Mouse (Mus musculus) B cell, adult 62 days (primary cell): ENCODE data around the gene Sult6b2. TPM values are rescaled to one million over a fixed set of nuclear protein-coding genes. Genes with fewer than 3 reads are reported as not detected.

ENCODE experiments used
- total RNA-seq: library from RNA; stranded (reverse); gene quantifications from 4 replicates; pipeline ENCODE4 v1.2.4, GENCODE M21; 2023

Sult6b2 gene
- total RNA-seq: not detected in 4 replicates

DNA sequence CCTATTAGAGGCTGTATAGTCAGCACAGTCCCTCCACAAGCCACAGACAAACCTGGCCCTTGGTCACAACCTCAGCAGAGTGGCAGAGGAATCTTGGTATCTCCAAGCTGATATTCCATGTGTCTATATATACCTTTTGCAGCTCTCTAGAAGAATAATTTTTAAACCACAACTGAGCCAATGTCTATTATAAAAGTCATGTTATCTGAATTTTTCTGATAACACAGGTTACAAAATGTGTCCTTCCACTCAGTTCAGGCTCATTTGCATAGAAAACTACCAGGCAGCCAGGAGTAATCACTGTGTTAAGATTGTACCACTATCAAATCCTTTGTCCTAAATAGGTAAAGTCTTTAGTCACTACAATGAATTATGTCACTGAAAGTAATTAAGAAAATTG is at the start of gene Sult6b2:
TSS of gene Sult6b2 (minus strand) at position 101 of the 400 bp plus-strand sequence.

DNA sequence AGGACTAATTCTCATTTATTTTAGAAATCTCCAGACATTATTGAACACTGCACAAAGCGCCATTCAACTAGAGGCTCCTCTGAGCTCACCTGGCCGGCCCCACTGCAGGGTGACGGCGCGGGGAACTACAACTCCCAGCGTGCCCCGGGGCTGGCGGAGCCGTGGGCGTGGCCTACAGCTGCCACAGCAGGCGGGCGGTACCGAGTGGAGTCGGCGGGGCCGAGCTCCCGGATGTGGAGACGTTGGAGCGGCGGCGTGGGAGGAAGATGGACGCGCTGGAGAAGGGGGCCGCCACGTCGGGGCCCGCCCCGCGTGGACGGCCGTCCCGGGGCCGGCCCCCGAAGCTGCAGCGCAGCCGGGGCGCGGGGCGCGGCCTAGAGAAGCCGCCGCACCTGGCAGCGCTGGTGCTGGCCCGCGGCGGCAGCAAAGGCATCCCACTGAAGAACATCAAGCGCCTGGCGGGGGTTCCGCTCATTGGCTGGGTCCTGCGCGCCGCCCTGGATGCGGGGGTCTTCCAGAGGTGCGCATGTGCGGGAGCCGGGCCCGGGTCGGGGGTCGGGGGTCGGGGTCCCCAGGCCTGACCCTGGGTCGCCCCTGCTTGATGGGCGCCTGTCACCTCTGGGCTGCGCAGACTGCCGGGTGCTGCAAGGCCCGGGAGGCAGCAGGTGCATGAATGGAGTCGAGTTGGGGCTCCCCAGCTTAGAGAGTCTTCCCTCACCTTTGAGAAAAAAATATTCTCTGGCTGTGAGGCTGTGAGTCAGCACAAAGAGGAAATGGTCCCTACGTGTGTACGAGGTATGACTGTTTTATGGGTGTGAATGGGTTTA is 47.6 kb downstream of the Sult6b2 start, which contains the start of gene Cmas:
TSS of gene Cmas (plus strand) at position 180 of the 827 bp plus-strand sequence.

Other genes starting within 250 kb of the Sult6b2 start
- gene Kcnj8, start 232.9 kb downstream of the Sult6b2 start, total RNA-seq: not detected in 4 replicates
- gene Abcc9, start 102.2 kb downstream of the Sult6b2 start, total RNA-seq: 0.18 TPM in 1 of 4 replicates, not detected in the others
- 38.9 to 46.5 TPM (median 42.0 TPM) in 4 replicates for gene Cmas, start 47.8 kb downstream of the Sult6b2 start, total RNA-seq
- gene St8sia1, start 159.9 kb upstream of the Sult6b2 start, total RNA-seq: 0.17 to 1.0 TPM (median 0.20 TPM) in 4 replicates